Mouse (Mus musculus) heart, postnatal 10 days (tissue): ENCODE measurements around the gene Dgcr2. TPM values are rescaled to one million over a fixed set of nuclear protein-coding genes. Genes with fewer than 3 reads are reported as not detected.

Experiments used
- DNase-seq, 2 experiments: peaks; one replicate each; pipeline ENCODE4 v3.0.0; 2021
- intact Hi-C: fragments of 180-260 bp; cut with DNase I; formaldehyde crosslinking; loops from one replicate; pipeline ENCODE4 v1.15.1; 2025
- total RNA-seq, 2 experiments: library from RNA; stranded (reverse); gene quantifications; 2 replicates each; pipeline ENCODE4 v1.2.3; 2021

Gene Dgcr2
- total RNA-seq: 10 to 100 TPM; 50.8 to 52.7 TPM

DNA sequence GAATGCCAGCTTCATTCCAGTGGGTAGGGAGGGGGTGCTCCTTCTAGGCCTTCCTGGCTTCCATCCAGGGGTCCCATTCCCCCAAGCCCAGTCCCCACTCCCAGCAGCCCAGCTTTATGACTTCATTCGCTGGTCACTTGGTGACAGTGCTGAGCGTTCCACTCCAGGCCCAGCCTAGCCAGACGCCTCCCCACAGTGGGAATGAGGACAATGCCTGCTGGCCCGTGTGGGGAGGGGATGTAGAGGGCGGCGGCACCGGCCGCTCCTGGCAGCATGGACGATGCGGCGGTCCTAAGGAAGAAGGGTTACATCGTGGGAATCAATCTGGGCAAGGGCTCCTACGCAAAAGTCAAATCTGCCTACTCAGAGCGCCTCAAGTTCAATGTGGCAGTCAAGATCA is at the start of gene Dgcr2, which contains the start of gene Tssk2:
Gene Dgcr2, minus strand, starts transcription at position 101 of the 400 bp plus-strand sequence.
Gene Tssk2, plus strand, starts transcription at position 176 of the 400 bp plus-strand sequence.
- DNase-seq: no peak
- intact Hi-C loops: no loop called here

DNA sequence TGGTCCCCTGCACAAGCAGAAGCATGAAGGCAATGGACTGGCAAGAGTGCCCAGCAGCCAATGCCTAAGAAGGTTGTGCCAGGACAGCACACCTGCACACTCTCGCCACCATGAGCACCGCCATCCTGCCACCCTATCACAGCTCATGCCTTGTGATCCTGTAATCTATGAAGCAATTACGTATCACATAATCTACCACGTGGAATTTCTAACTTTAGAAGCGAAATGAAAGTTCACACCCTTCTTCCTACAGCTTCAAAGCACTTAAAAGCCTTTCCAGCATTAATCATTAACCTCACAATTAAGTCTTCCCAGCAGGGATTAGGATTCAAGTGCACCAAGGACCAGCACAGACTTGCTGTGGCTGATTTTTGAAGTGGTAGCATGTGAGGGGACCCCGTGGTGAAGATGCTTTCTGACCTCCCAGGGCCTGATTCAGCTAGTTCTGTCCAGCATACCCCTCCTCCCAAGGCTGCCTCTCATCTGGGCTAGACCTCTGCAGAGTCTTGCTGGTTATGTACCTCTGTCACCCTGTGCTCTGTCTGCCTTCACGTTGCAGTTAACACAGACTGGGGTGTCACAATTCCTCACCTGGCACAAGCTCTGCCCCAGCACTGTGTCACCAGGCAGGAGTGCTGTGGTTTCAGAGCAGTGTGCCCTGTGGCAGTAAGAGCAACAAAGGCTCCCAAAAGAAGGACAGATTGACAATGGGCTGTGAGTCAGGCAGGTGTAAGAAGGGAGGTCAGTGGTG is 46.9 kb upstream of the Dgcr2 start:
- intact Hi-C loops: no loop called here
- no peak for DNase-seq

DNA sequence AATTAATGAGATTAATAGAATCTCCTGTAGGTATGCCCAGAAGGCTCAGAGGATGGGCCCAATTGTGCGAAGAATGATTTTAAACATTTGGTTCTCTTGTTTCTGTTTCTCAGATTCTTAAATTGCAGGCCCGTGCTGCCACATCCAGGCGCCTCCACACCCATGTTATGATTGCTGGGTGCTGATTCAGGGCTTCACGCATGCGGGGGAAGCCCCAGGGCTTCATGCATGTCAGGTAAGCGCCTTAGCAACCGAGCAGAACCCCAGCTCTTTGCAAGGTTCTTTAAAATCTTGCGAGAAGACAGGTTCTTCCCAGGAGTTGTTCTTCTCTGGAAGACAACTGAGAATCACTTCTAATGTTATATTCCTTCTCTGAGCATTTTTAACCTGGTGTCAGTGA is 45.1 kb upstream of the Dgcr2 start:
- no peak for DNase-seq
- intact Hi-C loops: no loop called here

DNA sequence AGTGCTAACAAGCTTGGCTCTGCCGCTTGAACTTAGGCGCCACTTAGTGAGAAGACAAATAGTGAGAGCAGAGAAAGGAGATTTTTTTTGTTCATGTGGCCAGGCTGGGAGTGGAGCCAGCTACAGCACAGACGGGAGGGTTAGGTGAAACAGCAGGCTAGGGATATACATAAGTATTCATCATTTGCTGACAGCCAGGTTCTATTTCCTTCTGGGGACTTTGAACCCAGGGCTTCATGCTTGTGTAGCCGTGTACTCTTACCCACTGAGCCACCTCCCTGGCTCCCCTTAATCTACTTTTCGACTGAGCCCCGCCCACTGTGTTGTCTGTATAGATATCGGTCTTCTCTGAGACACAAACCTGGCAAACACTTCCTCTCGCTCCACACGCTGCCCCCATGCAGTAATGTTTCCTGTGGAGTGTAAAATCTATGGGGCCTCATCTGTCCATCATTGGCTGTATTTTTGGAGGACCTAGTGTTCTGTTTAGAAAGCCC is 40.9 kb upstream of the Dgcr2 start:
- DNase-seq: no peak
- intact Hi-C loops: loop anchor here (2.0 kb wide), 1 partner anchor 29 kb away; the partner anchor contains the start of gene Ess2

DNA sequence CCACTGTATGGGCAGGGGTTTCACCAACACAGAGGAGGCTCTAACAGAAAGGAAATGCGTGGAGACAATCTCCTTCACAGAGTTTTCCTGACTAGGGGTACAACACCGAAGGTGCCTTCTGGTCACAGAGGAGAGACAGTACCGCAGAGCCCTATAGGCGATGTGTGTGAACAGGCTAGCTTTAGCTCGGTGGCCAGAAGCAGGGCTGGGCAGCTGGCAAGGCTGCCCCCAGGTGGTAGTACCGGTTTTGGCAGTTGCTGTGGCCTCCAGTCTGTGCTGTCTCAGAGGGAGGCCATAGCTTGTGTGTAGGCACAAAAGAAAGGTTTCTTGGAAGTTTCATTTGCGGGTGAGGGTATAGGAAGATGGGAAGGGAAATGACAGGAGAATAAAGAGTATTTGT is 40.5 kb upstream of the Dgcr2 start:
- DNase-seq: peak; percentile 63 to 68
- intact Hi-C loops: loop anchor here (2.0 kb wide), 1 partner anchor 28 kb away; the partner anchor contains the start of gene Ess2

DNA sequence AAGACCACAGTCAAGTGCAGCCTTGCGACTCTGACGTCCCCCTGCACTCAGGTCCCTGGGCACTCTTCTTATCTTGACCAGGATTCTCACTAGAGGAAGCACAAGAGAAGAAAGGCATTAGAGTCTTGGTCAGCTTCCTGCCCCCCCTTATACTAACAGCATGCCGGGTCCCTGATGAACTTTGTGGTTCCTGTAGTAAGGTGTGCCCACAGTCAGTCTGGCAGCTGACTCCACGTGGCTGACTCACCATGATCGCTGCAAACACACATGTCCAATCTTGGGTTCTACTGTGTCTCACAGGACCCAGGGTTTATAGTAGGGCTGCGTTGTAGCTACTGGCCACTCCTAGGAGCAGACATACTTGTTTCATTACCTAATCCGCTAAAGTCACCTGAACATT is 39.8 kb upstream of the Dgcr2 start:
- intact Hi-C loops: loop anchor here (2.0 kb wide), 1 partner anchor 27 kb away; the partner anchor contains the start of gene Ess2
- no peak for DNase-seq

DNA sequence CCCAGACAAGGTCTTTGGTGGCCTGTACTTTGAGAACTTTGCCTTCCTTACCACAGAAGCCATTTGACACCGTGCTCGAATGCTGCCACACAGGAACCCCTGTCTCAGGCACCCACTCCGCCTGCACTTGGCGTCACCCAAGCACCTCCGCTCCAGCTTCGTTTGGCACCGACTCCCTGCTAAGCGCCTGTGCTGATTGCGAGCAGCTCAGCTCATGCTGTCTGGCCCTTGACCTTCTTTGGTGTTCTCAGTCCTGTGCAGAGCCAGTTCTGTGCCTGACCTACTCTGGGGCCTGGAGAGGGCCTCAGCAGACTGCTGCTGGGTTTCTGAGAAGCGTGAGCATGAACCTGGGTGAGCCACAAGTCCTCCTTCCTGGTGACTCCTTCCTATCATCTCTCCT is 38.4 kb upstream of the Dgcr2 start:
- no peak for DNase-seq
- intact Hi-C loops: no loop called here

DNA sequence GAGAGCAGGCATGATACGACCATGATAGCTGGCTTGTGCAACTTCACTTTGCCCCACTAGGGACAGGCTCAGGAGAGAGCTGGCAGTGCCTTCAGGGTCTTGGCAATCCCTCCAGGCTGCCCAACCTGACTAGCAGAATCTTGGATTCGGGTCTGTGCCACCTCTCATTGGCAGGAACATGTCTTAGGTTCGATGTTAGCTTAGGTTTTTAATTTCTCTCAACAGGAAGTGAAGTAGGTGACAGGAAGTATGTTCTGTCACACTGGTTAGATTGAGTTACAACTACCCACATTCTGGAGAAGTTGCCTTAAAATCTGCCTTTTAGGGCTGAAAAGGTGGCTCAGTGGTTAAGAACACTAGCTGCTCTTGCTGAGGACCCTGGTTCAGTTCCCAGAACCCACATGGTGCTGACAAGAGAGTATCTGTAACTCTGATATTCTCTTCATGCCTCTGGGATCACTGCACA is 36.1 kb upstream of the Dgcr2 start:
- no peak for DNase-seq
- intact Hi-C loops: loop anchor here (5.0 kb wide), 1 partner anchor 113 kb away; no protein-coding TSS in a partner anchor

DNA sequence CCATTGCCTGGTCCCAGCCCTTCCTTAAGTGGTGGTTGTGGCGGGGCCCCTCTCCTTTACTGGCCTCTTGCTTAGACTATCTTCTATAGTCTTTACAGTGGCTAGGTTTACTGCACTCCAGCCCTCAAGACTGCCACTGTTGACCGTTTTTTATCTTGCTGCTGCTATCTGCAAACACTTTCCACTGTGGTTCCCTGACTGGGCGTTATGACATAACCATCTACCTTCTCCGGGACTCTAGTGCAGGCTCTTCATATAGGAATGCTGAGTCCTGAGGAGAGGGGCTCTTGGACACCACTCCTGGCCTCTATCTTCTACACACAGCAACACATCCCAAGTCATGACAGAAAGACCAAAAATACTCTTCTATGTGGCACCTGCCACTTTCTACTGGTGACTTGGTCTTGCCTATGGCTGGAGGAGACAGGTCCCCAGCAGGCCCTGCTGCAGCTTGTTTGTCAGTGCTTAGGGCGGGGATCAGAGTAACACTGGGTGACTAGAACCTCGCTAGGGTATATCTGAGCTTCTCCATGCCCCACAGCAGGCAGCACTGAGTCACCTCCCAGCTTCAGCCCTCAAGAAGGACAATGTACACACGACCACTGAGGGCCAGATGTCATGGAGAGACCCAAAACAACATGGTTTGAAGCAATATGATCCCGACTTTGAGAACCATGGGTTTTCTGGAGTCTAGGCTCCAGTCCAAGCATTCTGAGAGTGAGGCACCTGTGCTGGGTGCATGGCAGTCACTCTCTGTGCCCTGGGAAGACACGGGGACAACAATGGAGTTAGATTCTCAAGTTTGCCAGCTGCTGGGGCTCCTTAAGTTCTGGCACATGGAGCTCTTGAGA is 35.5 kb upstream of the Dgcr2 start:
- DNase-seq: no peak
- intact Hi-C loops: loop anchor here (5.0 kb wide), 1 partner anchor 113 kb away; no protein-coding TSS in a partner anchor

DNA sequence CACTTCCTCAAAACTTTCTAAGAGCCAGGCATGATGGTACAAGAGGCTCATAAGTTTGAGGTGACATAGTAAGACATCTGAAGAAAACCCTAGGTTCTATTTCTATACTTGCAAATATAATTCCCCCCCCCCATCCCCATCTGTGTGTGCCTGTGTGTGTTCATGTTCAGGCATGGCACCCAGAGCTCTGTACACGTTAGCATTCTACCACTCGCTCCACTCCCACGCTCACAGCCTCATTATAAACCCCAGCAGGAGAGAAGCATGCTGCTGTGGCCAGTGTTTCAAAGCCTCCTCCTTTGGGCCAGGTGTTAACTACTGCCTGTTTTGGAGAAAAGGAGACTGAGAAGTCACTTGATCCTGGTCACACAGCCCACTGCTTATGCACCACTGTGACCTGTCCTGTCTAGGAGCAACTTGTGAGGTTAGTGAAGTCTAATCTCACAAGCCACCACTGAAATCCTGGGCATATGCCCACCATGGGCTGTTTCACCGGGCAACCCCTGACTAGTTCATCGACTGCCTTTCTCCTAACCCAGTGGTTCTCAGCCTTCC is 33.6 kb upstream of the Dgcr2 start:
- intact Hi-C loops: loop anchor here (5.0 kb wide), 1 partner anchor 115 kb away; no protein-coding TSS in a partner anchor
- DNase-seq: no peak

DNA sequence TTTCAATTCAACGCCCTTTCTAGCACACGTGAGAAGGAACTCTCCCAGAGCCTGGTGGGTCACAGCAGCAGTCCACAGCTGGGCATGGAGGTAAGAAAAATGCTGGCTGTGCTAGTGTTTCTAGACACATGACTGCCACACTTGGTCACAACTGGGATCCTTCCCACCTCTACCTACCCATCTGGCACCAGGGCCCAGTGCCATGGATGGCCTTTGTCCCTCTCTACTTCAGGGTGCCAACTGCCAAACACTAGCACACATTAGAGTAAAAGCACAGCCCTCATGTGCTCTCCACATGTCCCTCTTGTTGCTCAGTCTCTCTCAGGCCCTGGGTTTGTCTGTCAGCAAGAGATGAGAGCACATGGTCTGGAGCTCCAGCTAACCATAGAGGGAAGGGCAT is 31.3 kb upstream of the Dgcr2 start:
- intact Hi-C loops: loop anchor here (2.0 to 5.0 kb wide), 2 partner anchors 57 to 118 kb away; no protein-coding TSS in a partner anchor
- DNase-seq: no peak

DNA sequence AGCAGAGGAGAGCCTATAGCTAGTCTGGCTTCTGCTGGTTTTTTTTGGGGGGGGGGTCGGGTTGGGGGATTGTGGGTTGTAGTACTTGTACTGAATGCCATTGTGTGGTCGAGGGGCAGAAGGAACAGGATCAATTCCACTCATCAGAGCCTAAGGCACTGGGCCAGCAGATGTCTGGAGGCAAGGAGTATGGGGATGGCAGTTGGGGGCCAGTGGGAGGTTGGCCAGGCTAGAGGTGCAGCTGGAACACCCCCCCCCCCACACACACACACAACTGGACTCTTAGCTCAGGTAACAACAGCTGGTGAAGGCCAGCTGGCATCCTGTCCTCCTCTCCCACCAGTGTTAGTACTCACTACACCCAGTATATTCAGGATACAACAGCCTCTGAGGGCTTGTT is 30.8 kb upstream of the Dgcr2 start:
- no peak for DNase-seq
- intact Hi-C loops: loop anchor here (2.0 kb wide), 1 partner anchor 58 kb away; no protein-coding TSS in a partner anchor

DNA sequence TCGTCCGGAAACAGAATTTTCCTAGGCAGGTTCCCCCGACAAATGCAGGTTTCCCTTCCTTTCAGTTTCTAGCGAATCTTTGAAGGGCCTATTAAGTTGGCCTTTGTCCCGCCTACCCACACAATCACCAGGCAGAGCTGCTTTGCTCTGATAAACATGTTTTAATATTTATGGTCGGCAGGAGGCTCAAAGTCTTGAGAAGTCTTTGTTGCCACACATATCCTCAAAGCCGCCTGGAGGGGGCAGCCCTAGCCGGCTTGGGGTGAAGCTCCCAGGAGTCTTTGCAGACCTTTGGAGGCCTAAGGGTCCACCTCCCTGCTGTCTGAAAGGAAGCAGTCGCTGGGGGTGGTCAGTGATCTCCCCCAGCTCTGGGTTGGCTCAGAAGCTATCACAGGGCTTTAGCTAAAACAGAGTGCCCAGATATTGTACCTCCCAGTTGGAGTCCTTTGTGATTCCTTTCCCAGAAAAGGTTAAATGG is 30.3 kb upstream of the Dgcr2 start:
- intact Hi-C loops: loop anchor here (2.0 kb wide), 1 partner anchor 58 kb away; no protein-coding TSS in a partner anchor
- DNase-seq: peak; percentile 73 to 85

DNA sequence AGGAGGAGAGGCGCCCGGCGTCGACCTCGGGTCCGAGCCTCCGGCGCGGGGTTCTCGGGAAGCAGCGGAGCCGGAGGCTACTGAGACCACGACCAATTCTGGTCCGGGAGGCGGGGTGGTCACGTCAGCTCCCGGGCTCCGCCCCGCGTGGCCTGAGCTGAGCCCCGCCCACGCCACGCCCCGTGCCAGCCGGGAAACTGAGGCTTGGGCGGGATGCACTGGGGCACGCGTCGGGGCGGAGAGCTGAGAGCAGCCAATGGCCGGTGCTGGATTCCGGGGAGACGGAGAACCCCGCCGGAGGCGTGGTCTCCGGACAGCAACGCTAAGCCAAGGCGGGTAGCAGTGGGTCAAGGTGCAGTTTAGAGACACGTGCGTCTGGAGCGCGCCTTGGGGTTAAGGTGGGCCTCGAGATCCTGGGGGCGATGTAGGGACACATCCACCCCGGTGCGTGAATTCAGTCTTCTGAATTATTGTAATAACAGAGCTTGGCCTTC is 29.8 kb upstream of the Dgcr2 start, which contains the start of gene Slc25a1:
Gene Slc25a1, minus strand, starts transcription at position 133 of the 494 bp plus-strand sequence.
- DNase-seq: peak; percentile 75 to 77
- intact Hi-C loops: loop anchor here (2.0 kb wide), 1 partner anchor 59 kb away; no protein-coding TSS in a partner anchor

DNA sequence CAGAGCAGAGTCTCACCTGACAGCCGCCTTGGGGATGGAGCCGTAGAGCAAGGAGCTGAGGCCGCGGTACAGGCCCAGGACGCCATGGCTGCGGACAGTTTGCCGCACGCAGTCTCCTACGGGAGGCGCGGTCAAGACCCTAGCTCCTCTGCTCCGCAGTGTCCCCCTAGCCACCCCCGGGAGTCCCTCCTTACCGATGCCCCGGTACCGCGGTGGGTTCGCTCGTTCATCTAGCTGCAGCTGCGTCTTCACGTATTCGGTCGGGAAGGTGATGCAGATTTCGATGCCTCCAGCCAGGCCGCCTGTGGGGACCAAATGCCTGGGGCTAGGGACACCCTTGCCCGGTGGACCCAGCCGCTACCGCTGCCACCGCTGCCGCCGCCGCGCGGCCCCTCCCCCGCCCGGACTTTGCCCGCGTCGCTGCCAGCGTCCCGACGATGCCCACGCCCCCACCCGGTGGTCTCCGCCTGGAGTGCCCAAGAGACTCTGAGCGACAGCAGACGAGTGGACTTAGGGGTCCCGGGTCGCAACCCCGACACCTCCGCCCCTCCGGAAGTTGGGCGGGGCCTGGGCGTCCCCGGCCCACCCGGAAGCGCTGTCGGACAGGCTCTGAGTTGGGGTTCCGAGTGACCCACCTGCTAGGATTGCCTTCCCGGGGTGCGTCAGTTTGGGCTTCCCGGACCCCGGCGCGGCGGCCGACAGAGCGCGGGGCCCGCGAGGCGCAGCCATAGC is 29.2 kb upstream of the Dgcr2 start:
- intact Hi-C loops: loop anchor here (2.0 kb wide), 1 partner anchor 59 kb away; no protein-coding TSS in a partner anchor
- DNase-seq: peak in 1 of 2 experiments; percentile 55

DNA sequence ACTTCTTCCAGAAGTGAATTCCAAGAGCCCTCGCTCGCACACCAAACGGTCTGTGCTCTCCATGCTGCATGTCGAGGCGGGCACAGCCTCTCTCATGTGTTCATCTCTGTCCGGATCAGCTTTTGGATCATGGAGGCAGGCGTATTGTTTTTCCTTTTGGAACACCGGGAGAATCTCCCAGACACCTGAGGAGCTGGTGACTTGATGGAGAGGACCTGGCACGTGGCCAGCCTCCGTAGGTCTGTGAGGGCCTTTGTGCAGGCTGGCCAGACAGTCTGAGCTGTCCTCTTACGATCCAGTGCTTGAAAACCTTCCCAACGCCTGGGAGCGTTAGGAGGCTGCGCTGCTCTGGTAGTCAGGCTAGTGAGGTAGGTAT is 23.8 kb upstream of the Dgcr2 start:
- intact Hi-C loops: no loop called here
- no peak for DNase-seq

DNA sequence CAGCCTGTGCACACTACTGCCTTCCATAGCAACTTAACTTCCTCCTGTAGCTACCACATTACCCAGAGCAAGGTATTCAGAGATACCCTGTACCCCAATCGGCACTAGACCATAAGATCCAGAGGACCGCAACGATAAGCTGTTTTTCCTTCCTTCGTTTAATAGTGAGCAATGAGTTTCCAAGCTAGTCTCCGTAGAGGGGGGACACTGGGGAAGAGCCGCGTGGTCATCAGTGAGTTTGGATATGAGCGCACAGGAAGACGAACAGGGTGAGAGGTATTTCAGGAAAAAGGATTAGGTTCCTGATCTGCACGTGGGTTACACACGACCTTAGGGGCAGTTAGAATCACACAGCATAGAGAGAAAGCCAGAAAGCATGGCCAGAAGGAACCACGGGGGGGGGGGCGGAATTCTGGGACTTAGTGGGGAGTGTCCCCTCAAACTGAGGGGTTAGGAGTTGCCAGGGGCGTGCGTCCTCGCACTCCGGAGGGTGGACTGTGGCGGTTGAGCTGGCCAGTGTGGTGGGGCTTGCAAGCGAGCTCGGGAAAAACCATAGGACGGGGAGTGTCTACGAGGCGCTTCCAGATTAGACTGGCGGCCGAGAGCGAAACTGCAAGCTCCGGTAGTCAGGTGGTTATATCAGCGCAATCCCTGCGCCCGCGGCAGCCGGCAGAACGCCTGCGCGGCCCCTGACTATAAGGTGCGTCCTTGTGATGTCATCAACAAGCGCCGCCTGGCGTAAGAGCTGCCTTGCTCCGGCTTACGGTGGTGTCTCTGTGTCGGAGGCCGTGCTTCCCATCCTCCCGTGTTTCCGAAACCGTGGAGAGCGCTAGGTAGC is 23.2 kb upstream of the Dgcr2 start:
- intact Hi-C loops: loop anchor here (1.0 kb wide), 1 partner anchor 9 kb away; no protein-coding TSS in a partner anchor
- peak; percentile 96 to 97 for DNase-seq

DNA sequence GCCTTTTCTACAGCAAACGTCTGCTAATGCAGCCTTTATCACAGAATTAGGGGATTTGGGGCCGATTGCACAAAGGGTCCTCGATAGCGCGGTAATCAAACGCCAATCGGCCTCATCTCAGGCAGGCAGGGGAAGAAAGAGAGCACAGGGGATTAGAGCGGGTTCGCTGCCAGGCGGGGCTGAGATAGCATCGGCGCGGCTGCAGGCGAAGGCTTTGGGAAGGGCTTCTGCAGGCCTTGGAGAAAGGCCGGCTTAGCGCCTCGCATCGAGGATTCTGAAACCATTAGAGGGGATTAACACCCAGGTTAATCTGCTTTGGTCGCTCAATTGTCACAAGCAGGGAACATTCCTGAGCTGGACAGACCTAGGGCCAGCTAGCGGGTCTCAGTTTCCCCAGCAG is 22.2 kb upstream of the Dgcr2 start:
- DNase-seq: no peak
- intact Hi-C loops: no loop called here
